Mouse (Mus musculus): ENCODE measurements around the gene Ogfod2. TPM values are rescaled to one million over a fixed set of nuclear protein-coding genes. Genes with fewer than 3 reads are reported as not detected.

Ogfod2 gene
- polyA plus RNA-seq, 1 experiment, result 54.9 TPM

DNA sequence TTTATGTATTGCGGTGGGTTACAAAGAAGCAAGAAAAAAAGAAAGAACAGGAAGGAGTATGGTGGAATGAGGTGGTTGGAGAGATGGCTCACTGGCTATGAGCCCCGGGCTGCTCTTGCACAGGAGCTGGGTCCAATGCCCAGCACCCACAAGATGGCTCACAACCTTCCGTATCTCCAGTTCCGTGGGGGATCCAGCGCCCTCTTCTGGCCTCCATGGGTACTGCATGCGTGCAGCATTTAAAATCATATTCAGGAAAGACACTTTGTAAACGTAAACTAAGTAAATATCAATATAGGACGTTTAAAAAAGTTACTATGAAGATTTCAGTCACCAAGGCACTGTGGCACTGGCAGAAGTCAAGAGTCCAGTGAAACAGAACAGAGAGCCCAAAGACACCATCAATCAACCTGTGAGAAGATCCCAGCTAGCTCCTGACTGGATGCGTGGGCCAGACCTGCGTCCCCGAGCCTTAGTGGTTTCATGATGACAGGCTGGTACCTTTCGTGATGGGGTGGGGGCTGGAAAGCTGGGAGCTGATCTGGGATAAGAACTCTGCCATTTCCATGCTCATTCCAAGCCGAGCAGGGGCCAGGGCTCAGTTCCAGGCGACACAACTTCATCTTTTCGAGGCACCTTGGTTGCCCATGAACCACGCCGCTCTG is 888 bp upstream of the Ogfod2 start:
- TF ChIP-seq POLR2A (IDR thresholded peaks at IDR 0.05; ENCODE audit: low read depth, low read length), result no peak
- TF ChIP-seq CTCF (conservative IDR thresholded peaks at IDR 0.05; ENCODE audit: insufficient read depth, insufficient read length, low read depth, low read length), result peak; percentile 86
- no peaks in the 10 kb centered on the region for H3K27me3 ChIP-seq (replicated peaks; ENCODE audit: control insufficient read depth, insufficient read depth, low read length)
- H3K4me1 ChIP-seq (ENCODE audit: control insufficient read depth, insufficient read depth, low read length), result no peaks in the 10 kb centered on the region
- peak; percentile 55 for DNase-seq
- WGBS, result 17% methylated on average over 17 of the region's 17 CpGs
- H3K27ac ChIP-seq (ENCODE audit: insufficient read depth, low read depth, low read length), result peak overlapping the region; percentile 83
- no peaks in the 10 kb centered on the region for H3K36me3 ChIP-seq (ENCODE audit: control insufficient read depth, insufficient read depth, low read length)
- H3K4me3 ChIP-seq (ENCODE audit: insufficient read depth, low read depth, low read length), result peak overlapping the region; percentile 81

DNA sequence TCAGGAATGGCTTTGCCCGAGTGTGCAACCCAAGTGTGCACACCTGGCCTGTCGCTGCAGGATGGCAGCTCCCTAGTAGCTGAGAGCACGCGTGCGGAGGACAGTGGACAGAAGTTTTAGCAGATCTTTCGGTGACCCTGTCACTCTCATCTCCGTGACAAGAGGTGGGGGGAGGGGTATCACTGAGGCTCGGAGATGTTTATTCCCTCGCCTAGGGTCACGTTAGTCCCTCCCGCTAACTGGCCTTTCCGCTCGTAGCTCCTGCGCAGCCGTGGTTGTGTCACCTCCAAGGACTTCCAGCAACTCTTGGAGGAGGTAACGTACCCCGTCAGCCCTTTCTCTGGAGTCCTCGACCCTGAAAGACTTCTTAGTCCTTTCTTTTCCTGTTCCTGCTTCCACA is 434 bp downstream of the Ogfod2 start:
- TF ChIP-seq POLR2A (IDR thresholded peaks at IDR 0.05; ENCODE audit: low read depth, low read length), result no peak
- no peak for TF ChIP-seq CTCF (conservative IDR thresholded peaks at IDR 0.05; ENCODE audit: insufficient read depth, insufficient read length, low read depth, low read length)
- Histone ChIP-seq H3K4me1 (ENCODE audit: control insufficient read depth, insufficient read depth, low read length) (peaks cover 8% of the 10 kb centered on the region), H3K4me3 (ENCODE audit: insufficient read depth, low read depth, low read length) (peak overlapping the region; percentile 92), H3K36me3 (ENCODE audit: control insufficient read depth, insufficient read depth, low read length) (no peaks in the 10 kb centered on the region), H3K27me3 (replicated peaks; ENCODE audit: control insufficient read depth, insufficient read depth, low read length) (no peaks in the 10 kb centered on the region), H3K27ac (ENCODE audit: insufficient read depth, low read depth, low read length) (peak overlapping the region; percentile 68)
- DNase-seq, result peak; percentile 58
- 0% methylated on average over 18 of the region's 18 CpGs for WGBS

DNA sequence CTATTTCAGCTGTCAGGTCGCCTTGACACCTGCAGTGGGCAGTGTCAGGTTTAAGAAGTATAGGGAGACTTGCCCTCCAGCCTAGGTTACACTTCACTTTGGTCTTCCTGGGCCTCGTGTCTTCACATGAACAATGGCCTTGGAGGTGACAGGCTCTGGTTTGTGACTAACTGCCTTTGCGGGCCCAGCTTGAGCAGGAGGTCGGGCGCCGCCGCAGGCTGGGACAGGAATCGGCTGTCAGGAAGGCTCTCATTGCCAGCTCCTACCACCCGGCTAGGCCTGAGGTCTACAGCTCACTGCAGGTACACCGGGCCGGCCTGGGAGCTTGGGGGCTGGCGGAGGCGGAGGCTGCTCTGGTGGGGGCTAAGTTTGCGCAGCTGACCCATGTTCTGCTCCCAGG is 933 bp downstream of the Ogfod2 start:
- peak overlapping the region; percentile 92 for H3K4me3 ChIP-seq (ENCODE audit: insufficient read depth, low read depth, low read length)

DNA sequence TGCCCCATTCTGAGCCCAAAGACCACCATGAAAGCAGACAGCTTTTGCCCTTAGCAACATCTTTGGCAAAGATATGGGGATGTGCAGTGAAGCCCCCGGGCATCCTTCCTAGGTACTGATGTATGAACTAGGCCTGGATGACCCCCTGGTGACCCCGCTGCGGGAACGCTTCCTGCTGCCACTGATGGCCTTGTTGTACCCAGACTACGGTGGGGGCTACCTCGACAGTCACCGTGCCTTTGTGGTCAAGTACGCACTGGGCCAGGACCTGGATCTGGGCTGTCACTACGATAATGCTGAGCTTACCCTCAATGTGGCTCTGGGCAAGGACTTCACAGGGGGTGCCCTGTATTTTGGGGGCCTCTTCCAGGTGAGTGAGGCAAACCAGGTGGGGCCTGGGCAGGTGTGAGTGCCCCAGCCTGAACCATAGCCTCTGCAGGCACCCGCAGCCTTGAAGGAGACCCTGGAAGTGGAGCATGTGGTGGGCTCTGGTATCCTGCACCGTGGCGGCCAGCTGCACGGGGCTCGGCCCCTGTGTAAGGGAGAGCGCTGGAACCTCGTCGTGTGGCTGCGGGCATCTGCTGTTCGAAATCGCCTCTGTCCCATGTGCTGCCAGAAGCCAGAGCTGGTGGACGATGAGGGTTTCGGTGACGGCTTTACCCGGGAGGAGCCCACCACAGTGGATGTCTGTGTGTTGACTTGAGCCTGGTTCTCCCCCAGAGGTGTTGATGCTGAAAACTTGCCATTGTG is 2.4 kb downstream of the Ogfod2 start:
- Histone ChIP-seq H3K27ac (ENCODE audit: insufficient read depth, low read depth, low read length) (no peak overlapping the region), H3K4me1 (ENCODE audit: control insufficient read depth, insufficient read depth, low read length) (peaks cover 8% of the 10 kb centered on the region), H3K27me3 (replicated peaks; ENCODE audit: control insufficient read depth, insufficient read depth, low read length) (no peaks in the 10 kb centered on the region), H3K4me3 (ENCODE audit: insufficient read depth, low read depth, low read length) (no peak overlapping the region), H3K36me3 (ENCODE audit: control insufficient read depth, insufficient read depth, low read length) (no peaks in the 10 kb centered on the region)
- TF ChIP-seq POLR2A (IDR thresholded peaks at IDR 0.05; ENCODE audit: low read depth, low read length) (no peak), CTCF (conservative IDR thresholded peaks at IDR 0.05; ENCODE audit: insufficient read depth, insufficient read length, low read depth, low read length) (no peak)
- no peak for DNase-seq
- WGBS, result 94% methylated on average over 24 of the region's 24 CpGs

More for the DNA sequence above, 933 bp downstream of the Ogfod2 start:
- H3K27ac ChIP-seq (ENCODE audit: insufficient read depth, low read depth, low read length), result peak overlapping the region; percentile 68
- H3K36me3 ChIP-seq (ENCODE audit: control insufficient read depth, insufficient read depth, low read length), result no peaks in the 10 kb centered on the region
- DNase-seq, result peak; percentile 77
- peaks cover 8% of the 10 kb centered on the region for H3K4me1 ChIP-seq (ENCODE audit: control insufficient read depth, insufficient read depth, low read length)
- TF ChIP-seq POLR2A (IDR thresholded peaks at IDR 0.05; ENCODE audit: low read depth, low read length), result no peak
- TF ChIP-seq CTCF (conservative IDR thresholded peaks at IDR 0.05; ENCODE audit: insufficient read depth, insufficient read length, low read depth, low read length), result peak; percentile 46; the same call in 1 of the 2 replicates
- H3K27me3 ChIP-seq (replicated peaks; ENCODE audit: control insufficient read depth, insufficient read depth, low read length), result no peaks in the 10 kb centered on the region
- WGBS, result 12% methylated on average over 14 of the region's 14 CpGs

DNA sequence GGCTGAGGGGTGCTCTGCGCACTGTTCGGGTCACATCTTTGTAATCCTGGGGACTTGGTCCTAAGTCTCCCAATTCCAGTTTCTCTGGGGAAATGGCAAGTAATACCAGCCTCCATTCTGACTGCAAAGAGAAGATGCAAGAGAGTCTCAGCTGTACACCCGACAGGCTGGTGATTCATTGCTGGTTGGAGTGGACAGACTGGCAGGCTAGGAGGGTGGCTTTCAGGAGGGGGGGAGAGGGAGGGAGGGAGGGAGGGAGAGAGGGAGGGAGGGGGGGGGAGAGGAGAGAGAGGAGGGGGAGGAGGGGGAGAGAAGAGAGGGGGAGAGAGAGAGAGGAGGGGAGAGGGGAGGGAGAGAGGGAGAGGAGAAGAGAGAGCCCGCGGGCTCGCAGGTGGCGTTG is 3.4 kb downstream of the Ogfod2 start:
- H3K27ac ChIP-seq (ENCODE audit: insufficient read depth, low read depth, low read length), result no peak overlapping the region
- no peaks in the 10 kb centered on the region for H3K36me3 ChIP-seq (ENCODE audit: control insufficient read depth, insufficient read depth, low read length)
- peaks cover 8% of the 10 kb centered on the region for H3K4me1 ChIP-seq (ENCODE audit: control insufficient read depth, insufficient read depth, low read length)

DNA sequence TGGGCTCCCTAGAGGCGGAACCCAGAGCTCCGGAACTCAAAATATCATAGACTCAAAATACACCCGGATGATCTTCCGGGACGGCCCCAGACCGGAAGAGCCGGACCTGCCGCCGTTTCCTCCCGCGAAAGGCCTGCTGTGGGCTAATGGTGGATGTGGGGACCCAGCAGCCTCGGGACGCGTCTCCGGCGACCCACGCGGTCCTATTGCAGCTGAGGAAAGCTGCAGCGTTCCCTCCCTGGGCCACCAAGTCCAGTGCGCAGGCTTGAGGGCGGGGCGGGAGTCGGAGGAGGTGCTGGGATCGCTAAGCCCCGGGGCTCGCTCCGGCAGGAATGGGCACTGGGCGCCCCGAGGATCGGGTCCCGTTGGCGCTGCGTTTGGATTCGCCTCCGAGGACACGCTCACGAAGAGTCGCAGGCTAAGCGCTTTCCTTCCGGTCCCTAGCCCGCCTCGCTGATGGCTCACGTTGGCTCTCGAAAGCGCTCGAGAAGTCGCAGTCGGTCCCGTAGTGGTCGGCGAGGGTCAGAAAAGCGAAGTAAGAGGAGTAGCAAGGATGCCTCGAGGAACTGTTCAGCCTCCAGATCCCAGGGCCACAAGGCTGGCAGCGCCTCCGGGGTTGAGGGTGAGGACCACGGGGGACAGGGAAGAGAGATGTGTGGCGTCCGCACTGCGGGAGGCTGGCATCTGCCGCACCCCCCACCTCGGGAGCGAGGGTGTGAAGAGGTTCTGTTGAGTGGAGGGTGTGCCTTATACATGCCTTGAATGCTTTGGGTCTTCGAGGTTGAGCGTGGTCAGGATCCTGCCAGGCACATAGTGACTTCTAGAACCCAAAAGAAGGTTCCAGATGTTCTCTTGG is 4.1 kb downstream of the Ogfod2 start, which contains the start of gene Arl6ip4:
Gene Arl6ip4 (plus strand): TSS at position 100 of the 856 bp plus-strand sequence.
- no peaks in the 10 kb centered on the region for H3K36me3 ChIP-seq (ENCODE audit: control insufficient read depth, insufficient read depth, low read length)
- WGBS, result 1% methylated on average over 64 of the region's 64 CpGs

More for the DNA sequence above, 3.4 kb downstream of the Ogfod2 start:
- TF ChIP-seq CTCF (conservative IDR thresholded peaks at IDR 0.05; ENCODE audit: insufficient read depth, insufficient read length, low read depth, low read length), result no peak
- TF ChIP-seq POLR2A (IDR thresholded peaks at IDR 0.05; ENCODE audit: low read depth, low read length), result no peak
- 25% methylated on average over 7 of the region's 7 CpGs for WGBS
- no peaks in the 10 kb centered on the region for H3K27me3 ChIP-seq (replicated peaks; ENCODE audit: control insufficient read depth, insufficient read depth, low read length)
- H3K4me3 ChIP-seq (ENCODE audit: insufficient read depth, low read depth, low read length), result peak overlapping the region; percentile 100
- no peak for DNase-seq

More for the DNA sequence above, 4.1 kb downstream of the Ogfod2 start, which contains the start of gene Arl6ip4:
- Histone ChIP-seq H3K4me1 (ENCODE audit: control insufficient read depth, insufficient read depth, low read length) (peaks cover 8% of the 10 kb centered on the region), H3K27ac (ENCODE audit: insufficient read depth, low read depth, low read length) (peak within 1 kb of the TSS; percentile 82), H3K4me3 (ENCODE audit: insufficient read depth, low read depth, low read length) (peak within 1 kb of the TSS; percentile 100), H3K27me3 (replicated peaks; ENCODE audit: control insufficient read depth, insufficient read depth, low read length) (no peaks in the 10 kb centered on the region)
- DNase-seq, result peak; percentile 80
- TF ChIP-seq CTCF (conservative IDR thresholded peaks at IDR 0.05; ENCODE audit: insufficient read depth, insufficient read length, low read depth, low read length) (no peak), POLR2A (IDR thresholded peaks at IDR 0.05; ENCODE audit: low read depth, low read length) (peak; percentile 54)
